9 mouse cellular contexts compared by ENCODE assay signal in genomic region chr12:12905117-12905516, GRCm38 (mm10). TPM values are rescaled to one million over a fixed set of nuclear protein-coding genes. Genes with fewer than 3 reads are reported as not detected.
DNase-seq lines count a peak whose midpoint lies in the region; ATAC-seq and TF ChIP-seq lines count a peak whose summit lies in the region.
"Had no signal": no experiment of that assay in that cellular context is flagged by ENCODE, and none has a peak within 500 bp of the region (broad histone marks: within the 10 kb centered on the region; RNA-seq: fewer than 3 reads in every experiment).

No protein-coding gene starts in this region.

- H3K36me3 ChIP-seq in heart, postnatal 0 days (replicated peaks; ENCODE audit: control insufficient read depth, insufficient read depth, low read length): no peaks in the 10 kb centered on the region
- H3K36me3 ChIP-seq in forebrain, postnatal 0 days (ENCODE audit: insufficient read depth): no peaks in the 10 kb centered on the region
- no peaks in the 10 kb centered on the region for H3K36me3 ChIP-seq in midbrain, embryonic 15.5 days (replicated peaks)

- no peak for TF ChIP-seq EP300 in heart, postnatal 0 days (IDR thresholded peaks at IDR 0.05; ENCODE audit: low read depth)

- H3K9me3 ChIP-seq in heart, postnatal 0 days (replicated peaks; ENCODE audit: control insufficient read depth, low read length): no peaks in the 10 kb centered on the region
- H3K9me3 ChIP-seq in forebrain, postnatal 0 days (ENCODE audit: low read length): no peaks in the 10 kb centered on the region
- H3K9me3 ChIP-seq in midbrain, embryonic 15.5 days: no peaks in the 10 kb centered on the region

- no peaks in the 10 kb centered on the region for H3K27me3 ChIP-seq in heart, postnatal 0 days (ENCODE audit: control insufficient read depth, insufficient read depth, low read length)
- H3K27me3 ChIP-seq in forebrain, postnatal 0 days (ENCODE audit: insufficient read depth, low read length): no peaks in the 10 kb centered on the region
- no peaks in the 10 kb centered on the region for H3K27me3 ChIP-seq in midbrain, embryonic 15.5 days (replicated peaks)

- H3K9ac ChIP-seq in heart, postnatal 0 days (replicated peaks; ENCODE audit: low read depth, low read length): no peak overlapping the region
- no peak overlapping the region; the same call in 1 of the 2 replicates for H3K9ac ChIP-seq in forebrain, postnatal 0 days
- peak overlapping the region; percentile 28; the same call in 1 of the 2 replicates for H3K9ac ChIP-seq in midbrain, embryonic 15.5 days

- WGBS in heart, postnatal 0 days: 63% methylated on average over 6 of the region's 6 CpGs
- 13% methylated on average over 6 of the region's 6 CpGs for WGBS in forebrain, postnatal 0 days
- WGBS in midbrain, embryonic 15.5 days: 20% methylated on average over 6 of the region's 6 CpGs

- peak overlapping the region; percentile 66; the same call in 1 of the 2 replicates for H3K4me2 ChIP-seq in heart, postnatal 0 days (ENCODE audit: low read depth, low read length)
- H3K4me2 ChIP-seq in forebrain, postnatal 0 days (ENCODE audit: low read depth): peak overlapping the region; percentile 43; the same call in 1 of the 2 replicates
- H3K4me2 ChIP-seq in midbrain, embryonic 15.5 days: peak overlapping the region; percentile 45

- H3K4me1 ChIP-seq in heart, postnatal 0 days (ENCODE audit: control insufficient read depth, insufficient read depth): peaks cover 10% of the 10 kb centered on the region
- H3K4me1 ChIP-seq in forebrain, postnatal 0 days (ENCODE audit: insufficient read depth): peaks cover 22% of the 10 kb centered on the region
- H3K4me1 ChIP-seq in midbrain, embryonic 15.5 days: peaks cover 35% of the 10 kb centered on the region

- TF ChIP-seq CTCF in heart, postnatal 0 days (IDR thresholded peaks at IDR 0.05; ENCODE audit: low read depth): no peak
- TF ChIP-seq CTCF in forebrain, postnatal 0 days (IDR thresholded peaks at IDR 0.05; ENCODE audit: low read depth): no peak

- DNase-seq in heart, postnatal 0 days (ENCODE audit: low spot score): no peak
- no peak for DNase-seq in heart, adult 18-20 months
- DNase-seq in cerebellum, adult 8-10 months: peak; percentile 29
- DNase-seq in forebrain, postnatal 0 days: no peak
- no peak for DNase-seq in ovary, postnatal 36 days (ENCODE audit: low spot score)
- DNase-seq in right cerebral cortex, postnatal 4 days: no peak
- DNase-seq in embryo, embryonic 11 days: no peak

- no peak overlapping the region for H3K27ac ChIP-seq in heart, postnatal 0 days (ENCODE audit: low read depth)
- peak overlapping the region; percentile 80 for H3K27ac ChIP-seq in forebrain, postnatal 0 days (ENCODE audit: low read depth, low read length)
- peak overlapping the region; percentile 94 for H3K27ac ChIP-seq in midbrain, embryonic 15.5 days

- H3K4me3 ChIP-seq in heart, postnatal 0 days (ENCODE audit: low read depth, low read length): no peak overlapping the region
- no peak overlapping the region for H3K4me3 ChIP-seq in forebrain, postnatal 0 days (ENCODE audit: low read depth, low read length)
- no peak overlapping the region for H3K4me3 ChIP-seq in midbrain, embryonic 15.5 days

- no peak for ATAC-seq in heart, postnatal 0 days (ENCODE audit: insufficient read depth, low read depth)
- no peak; the same call in 1 of the 2 replicates for ATAC-seq in forebrain, postnatal 0 days
- no peak; the same call in 1 of the 2 replicates for ATAC-seq in midbrain, embryonic 15.5 days (replicated peaks)
- ATAC-seq: CD4-positive, CD25-positive, alpha-beta regulatory T cell, adult 4 months had no signal

RNA-seq across cellular contexts. Expression of gene Mycn, which starts 36.6 kb away (rescaled TPM):
- total RNA-seq in heart, postnatal 0 days (2014; rRNA removed; ENCODE audit: low replicate concordance): 9.4 and 10.5 TPM in 2 replicates
- polyA plus RNA-seq in heart, postnatal 0 days (2015; fragmentation: Nextera tagmentation; extraction: Ambion mirVana): 8.7 and 10.7 TPM in 2 replicates
- total RNA-seq in heart, adult 18-20 months (2021): 1 to 10 TPM in 1 of 2 experiments, under 1 TPM in 1; 0.62 to 2.0 TPM
- 64.0 and 69.6 TPM in 2 replicates for total RNA-seq in forebrain, postnatal 0 days (2014; rRNA removed)
- 61.4 and 79.8 TPM in 2 replicates for polyA plus RNA-seq in forebrain, postnatal 0 days (2015; fragmentation: Nextera tagmentation; extraction: Ambion mirVana)
- polyA plus RNA-seq in midbrain, embryonic 15.5 days (2015; fragmentation: Nextera tagmentation; extraction: Ambion mirVana): 57.8 and 64.5 TPM in 2 replicates
- polyA plus RNA-seq: CD4-positive, CD25-positive, alpha-beta regulatory T cell, adult 4 months had no signal
